Mouse (Mus musculus) CH12.LX (cell line): ENCODE measurements at regions not wholly inside any gene's neighbourhood (a gene's known extent, or its start where the extent isn't known, plus 50 kb on each side); places are given as distances from the start of the nearest gene placed in this dataset.

Experiments
- DNase-seq: peaks from one replicate; pipeline ENCODE4 v3.0.0-alpha.2; 2013; ENCODE audit errors: extremely low read depth
- H3K27ac ChIP-seq: 2 replicates; pipeline ENCODE4 v1.5.1; 2012; ENCODE audit warnings: low read depth, mild to moderate bottlenecking, control low read depth, moderate library complexity; ENCODE audit not compliant: insufficient read depth
- H3K27me3 ChIP-seq: replicated peaks from 2 replicates; pipeline ENCODE3; 2012; ENCODE audit warnings: inconsistent platforms
- H3K36me3 ChIP-seq, 2 experiments: replicated peaks in 1 of 2; 2 replicates each; pipeline versions ENCODE3 to v1.6.1; 2012; ENCODE audit warnings: inconsistent platforms in 1 of 2, low read length in 1 of 2, mild to moderate bottlenecking in 1 of 2, mixed read lengths in 1 of 2, moderate library complexity in 1 of 2; ENCODE audit not compliant: control insufficient read depth in 1 of 2, insufficient read depth in 1 of 2
- H3K4me1 ChIP-seq, 2 experiments: 2 replicates each; pipeline ENCODE4 v1.6.1; 2012; ENCODE audit warnings: inconsistent platforms in 1 of 2, moderate library complexity in 1 of 2; ENCODE audit not compliant: insufficient read depth in 2 of 2, control insufficient read depth in 1 of 2
- H3K4me2 ChIP-seq: 2 replicates; pipeline ENCODE4 v1.6.1; 2012; ENCODE audit warnings: low read depth, mild to moderate bottlenecking, control low read depth; ENCODE audit not compliant: poor library complexity, insufficient read depth, severe bottlenecking
- H3K4me3 ChIP-seq, 3 experiments: fragments of 150-350 bp in 1 of 3; sonication (generic) in 1 of 3; replicated peaks in 1 of 3; 2 replicates each; pipeline versions ENCODE3 to v1.5.1; 2011 to 2012; ENCODE audit warnings: low read depth in 2 of 3, low read length in 2 of 3, mild to moderate bottlenecking in 2 of 3, moderate library complexity in 2 of 3, control low read depth in 1 of 3, improper control_type of control experiment in 1 of 3, inconsistent platforms in 1 of 3, mixed read lengths in 1 of 3; ENCODE audit not compliant: poor library complexity in 1 of 3
- H3K79me2 ChIP-seq: replicated peaks from 2 replicates; pipeline ENCODE4 v1.6.1; 2012; ENCODE audit warnings: mild to moderate bottlenecking, moderate library complexity; ENCODE audit not compliant: control insufficient read depth, poor library complexity, insufficient read depth, severe bottlenecking; ENCODE audit errors: extremely low read depth
- H3K9ac ChIP-seq: 2 replicates; pipeline ENCODE4 v1.6.1; 2012; ENCODE audit warnings: low read depth, mild to moderate bottlenecking, control low read depth, moderate library complexity; ENCODE audit not compliant: insufficient read depth
- H3K9me3 ChIP-seq: replicated peaks from 2 replicates; pipeline ENCODE3; 2012; ENCODE audit warnings: low read length, inconsistent platforms, mixed read lengths
- BHLHE40 ChIP-seq: IDR thresholded peaks from 2 replicates; pipeline ENCODE4 v1.6.1; 2011; ENCODE audit warnings: mild to moderate bottlenecking, low read depth, low read length, improper control_type of control experiment
- CTCF ChIP-seq, 2 experiments: IDR thresholded peaks in 1 of 2; conservative IDR thresholded peaks in 1 of 2; 2 replicates each; pipeline ENCODE4 v1.5.1; 2011 to 2012; ENCODE audit warnings: low read depth in 2 of 2, low read length in 2 of 2, improper control_type of control experiment in 1 of 2, inconsistent platforms in 1 of 2, mild to moderate bottlenecking in 1 of 2, moderate library complexity in 1 of 2
- ELF1 ChIP-seq: IDR thresholded peaks from 2 replicates; pipeline ENCODE4 v1.6.1; 2014; ENCODE audit warnings: low read depth, mild to moderate bottlenecking, inconsistent platforms, low read length, improper control_type of control experiment
- EP300 ChIP-seq: IDR thresholded peaks from 2 replicates; pipeline ENCODE4 v1.6.1; 2011; ENCODE audit warnings: low read length, improper control_type of control experiment
- GABPA ChIP-seq: IDR thresholded peaks from 2 replicates; pipeline ENCODE4 v1.6.1; 2012; ENCODE audit warnings: low read depth, low read length, improper control_type of control experiment, inconsistent platforms; ENCODE audit not compliant: insufficient replicate concordance
- HCFC1 ChIP-seq: IDR thresholded peaks from 2 replicates; pipeline ENCODE4 v1.6.1; 2012; ENCODE audit warnings: low read depth, mild to moderate bottlenecking, inconsistent platforms, low read length, improper control_type of control experiment
- JUN ChIP-seq: IDR thresholded peaks from 2 replicates; pipeline ENCODE4 v1.6.1; 2011; ENCODE audit warnings: low read depth, mild to moderate bottlenecking, low read length, improper control_type of control experiment, moderate library complexity; ENCODE audit not compliant: insufficient read depth
- KAT2A ChIP-seq: IDR thresholded peaks from 2 replicates; pipeline ENCODE4 v1.6.1; 2012; ENCODE audit warnings: low read length, improper control_type of control experiment, inconsistent platforms; ENCODE audit not compliant: insufficient replicate concordance
- MAX ChIP-seq: IDR thresholded peaks from 2 replicates; pipeline ENCODE4 v1.6.1; 2011; ENCODE audit warnings: low read length, improper control_type of control experiment
- MXI1 ChIP-seq: IDR thresholded peaks from 2 replicates; pipeline ENCODE4 v1.6.1; 2011; ENCODE audit warnings: mild to moderate bottlenecking, low read depth, low read length, improper control_type of control experiment
- MYC ChIP-seq: IDR thresholded peaks from 2 replicates; pipeline ENCODE4 v1.6.1; 2011; ENCODE audit warnings: low read depth, mild to moderate bottlenecking, improper control_type of control experiment, low read length
- NELFE ChIP-seq: IDR thresholded peaks from 2 replicates; pipeline ENCODE4 v1.6.1; 2011; ENCODE audit warnings: low read depth, low read length, improper control_type of control experiment
- NRF1 ChIP-seq: IDR thresholded peaks from 2 replicates; pipeline ENCODE4 v1.6.1; 2014; ENCODE audit warnings: low read depth, mild to moderate bottlenecking, inconsistent platforms, low read length, improper control_type of control experiment, moderate library complexity
- POLR2A ChIP-seq: IDR thresholded peaks from 2 replicates; pipeline ENCODE4 v1.6.1; 2011; ENCODE audit warnings: low read depth, mild to moderate bottlenecking, improper control_type of control experiment, low read length
- POLR2AphosphoS2 ChIP-seq: IDR thresholded peaks from 2 replicates; pipeline ENCODE4 v1.6.1; 2011; ENCODE audit warnings: low read depth, low read length, improper control_type of control experiment
- RCOR1 ChIP-seq: conservative IDR thresholded peaks from 2 replicates; pipeline ENCODE4 v1.6.1; 2012; ENCODE audit warnings: low read depth, mild to moderate bottlenecking, inconsistent platforms, low read length, improper control_type of control experiment
- SMC3 ChIP-seq: IDR thresholded peaks from 2 replicates; pipeline ENCODE4 v1.6.1; 2011; ENCODE audit warnings: low read depth, low read length, improper control_type of control experiment
- TBP ChIP-seq: conservative IDR thresholded peaks from 2 replicates; pipeline ENCODE4 v1.6.1; 2011; ENCODE audit warnings: low read depth, low read length, improper control_type of control experiment
- UBTF ChIP-seq: IDR thresholded peaks from 2 replicates; pipeline ENCODE4 v1.6.1; 2012; ENCODE audit warnings: low read depth, mild to moderate bottlenecking, inconsistent platforms, low read length, improper control_type of control experiment, moderate library complexity
- dilution Hi-C: fragments of 300-500 bp; cut with MboI; formaldehyde crosslinking; loops from 2 replicates; pipeline ENCODE4 v1.14.3; 2020; ENCODE audit warnings: low sequenced_read_pairs; ENCODE audit not compliant: extremely low pct_unique_long_range_greater_than_20kb, extremely low pct_ligation_motif_present
- in situ Hi-C: fragments of 300-500 bp; cut with MboI; formaldehyde crosslinking; loops from 3 replicates; pipeline ENCODE4 v1.14.3; 2019; ENCODE audit warnings: low sequenced_read_pairs, low pct_ligation_motif_present, low pct_unique_long_range_greater_than_20kb, mixed read lengths

- TF ChIP-seq GABPA = no peak
- no peak for TF ChIP-seq MAX
- no peak for TF ChIP-seq ELF1
- TF ChIP-seq SMC3 = no peak
- no peak for TF ChIP-seq NELFE
- TF ChIP-seq RCOR1 = no peak
- TF ChIP-seq JUN = no peak
- no peak for TF ChIP-seq TBP
- no peak for TF ChIP-seq MXI1
- TF ChIP-seq KAT2A = no peak
- no peak for TF ChIP-seq MYC
- TF ChIP-seq, all 38 proteins: peak for 0
- H3K79me2 ChIP-seq = no peaks in the 10 kb centered on the region
- peaks cover 40% of the 10 kb centered on the region for H3K9me3 ChIP-seq
- no peaks in the 10 kb centered on the region for H3K4me1 ChIP-seq
- H3K27me3 ChIP-seq = no peaks in the 10 kb centered on the region
- in situ Hi-C loops (no loop called here), dilution Hi-C loops (no loop called here)
- DNase-seq = no peak
- no peak overlapping the region for H3K4me3 ChIP-seq
- no peaks in the 10 kb centered on the region for H3K36me3 ChIP-seq
- H3K27ac ChIP-seq = no peak overlapping the region
- no peak overlapping the region for H3K4me2 ChIP-seq
- no peak overlapping the region for H3K9ac ChIP-seq
Observed at GRCm38 (mm10) chr1:168801046-168801445, 369.0 kb upstream of the Pbx1 start.

- no peaks in the 10 kb centered on the region for H3K4me1 ChIP-seq
- in situ Hi-C loops = no loop called here
- TF ChIP-seq HCFC1 (no peak), NRF1 (no peak), UBTF (no peak), EP300 (no peak), POLR2AphosphoS2 (no peak), CTCF (conservative IDR thresholded peaks at IDR 0.05 in 1 of 2, IDR thresholded peaks at IDR 0.05 in 1 of 2; ENCODE audit: low read depth in 2 of 2, low read length in 2 of 2) (no peak), POLR2A (no peak), BHLHE40 (no peak)
Observed at GRCm38 (mm10) chr1:168786731-168787130, 354.7 kb upstream of the Pbx1 start.

More at GRCm38 (mm10) chr1:168786731-168787130, 354.7 kb upstream of the Pbx1 start:
- Histone ChIP-seq H3K27ac (no peak overlapping the region), H3K79me2 (no peaks in the 10 kb centered on the region), H3K4me2 (no peak overlapping the region), H3K9ac (no peak overlapping the region), H3K36me3 (no peaks in the 10 kb centered on the region), H3K4me3 (no peak overlapping the region), H3K27me3 (no peaks in the 10 kb centered on the region), H3K9me3 (peaks cover 40% of the 10 kb centered on the region)
- dilution Hi-C loops = no loop called here
- no peak for DNase-seq
